Mouse (Mus musculus) stomach, postnatal 0 days (tissue): ENCODE results near the gene Rapgef6.

ENCODE experiments used
- CTCF ChIP-seq: IDR thresholded peaks from 2 replicates; pipeline ENCODE4 v1.5.1; 2016; ENCODE audit warnings: antibody characterized with exemption, low read depth, mild to moderate bottlenecking, moderate library complexity
- EP300 ChIP-seq: optimal IDR thresholded peaks from 2 replicates; pipeline ENCODE3; 2016; ENCODE audit warnings: antibody characterized with exemption

DNA sequence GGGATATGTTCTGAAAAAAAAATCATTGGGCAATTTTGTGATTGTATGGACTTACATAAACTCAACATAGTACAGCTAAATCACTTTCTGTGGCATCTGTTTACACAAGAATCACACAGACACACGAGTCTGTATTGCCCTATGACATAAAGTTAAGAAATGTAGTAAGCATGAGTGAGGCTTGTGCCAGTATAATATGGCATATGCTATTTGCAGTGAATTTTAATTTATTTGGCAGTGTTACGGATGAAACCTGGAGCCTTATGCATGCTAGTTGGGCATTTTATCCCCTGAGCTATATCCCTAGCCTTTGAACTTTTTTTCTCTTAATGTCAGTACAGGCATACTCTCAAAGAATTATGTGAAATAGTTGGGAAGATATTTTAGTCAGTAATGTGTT is 16.8 kb downstream of the Rapgef6 start:
- no peak for TF ChIP-seq CTCF
- TF ChIP-seq EP300, result no peak
